Mouse (Mus musculus) B cell, adult (primary cell): Measurements from ENCODE around the gene Daw1. TPM values are rescaled to one million over a fixed set of nuclear protein-coding genes. Genes with fewer than 3 reads are reported as not detected.

Experiments used
- total RNA-seq: library from RNA; stranded (reverse); gene quantifications from 4 replicates; pipeline ENCODE4 v1.2.4, GENCODE M21; 2023; ENCODE audit not compliant: inconsistent age

Gene Daw1
- not detected in 4 replicates for total RNA-seq

DNA sequence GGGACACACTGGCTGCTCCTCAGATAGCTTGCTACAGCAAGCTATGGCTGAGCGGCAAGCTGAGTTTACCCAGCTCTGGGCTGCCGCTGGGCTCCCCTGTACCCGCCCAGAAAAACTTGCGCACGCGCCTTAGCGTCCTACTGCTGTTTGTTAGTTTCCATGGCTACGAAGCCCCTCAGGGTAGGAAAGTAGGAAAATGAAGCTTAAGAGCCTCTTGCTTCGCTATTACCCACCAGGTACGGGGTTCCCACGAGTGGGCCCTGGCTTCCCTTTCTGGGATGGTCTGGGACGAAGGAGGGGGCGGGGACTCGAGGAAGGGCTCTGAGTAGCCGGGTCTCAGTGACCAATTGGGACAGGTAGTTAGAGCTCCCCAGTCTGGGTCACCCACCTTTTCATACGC is at the start of gene Daw1:
Daw1 (plus strand) TSS at position 150 of the 400 bp plus-strand sequence.

DNA sequence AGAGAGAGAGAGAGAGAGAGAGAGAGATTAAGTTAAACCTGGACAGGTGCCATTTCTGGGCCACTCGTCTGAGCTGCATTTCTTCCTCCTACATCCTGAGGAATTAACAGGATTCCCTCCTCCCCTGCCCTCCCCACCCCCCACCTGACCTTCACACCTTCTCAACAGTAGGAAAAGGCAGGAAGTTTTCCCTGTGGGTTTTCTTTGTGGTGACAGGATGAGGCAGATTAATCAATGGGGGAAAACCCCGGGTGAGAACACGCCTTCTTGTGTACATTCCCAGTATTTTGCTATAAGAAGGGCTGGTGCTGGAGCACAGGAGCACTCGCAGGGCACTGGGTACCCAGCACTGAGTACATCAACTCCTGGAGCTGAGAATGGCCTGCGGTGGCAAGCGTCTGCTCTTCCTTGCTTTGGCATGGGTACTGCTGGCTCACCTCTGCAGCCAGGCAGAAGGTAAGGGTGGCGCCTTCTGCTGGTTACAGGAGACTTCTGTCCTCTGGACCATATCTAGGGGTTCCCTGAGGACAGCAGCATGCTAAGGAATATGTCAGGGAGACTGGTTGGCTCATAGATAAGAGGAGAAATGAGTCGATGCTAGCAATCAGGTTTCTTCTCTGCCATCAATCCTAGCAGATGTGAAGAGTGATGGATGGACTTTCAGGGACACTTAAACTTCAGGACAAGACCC is 43.0 kb upstream of the Daw1 start, which contains the start of gene Ccl20:
Ccl20 (plus strand) TSS at position 320 of the 691 bp plus-strand sequence.

Other genes with a start within 250 kb of the Daw1 start
- gene A030005L19Rik, start 246.4 kb upstream of the Daw1 start, total RNA-seq: 1.6 to 2.7 TPM (median 1.8 TPM) in 3 of 4 replicates, not detected in the other
- not detected in 4 replicates for gene A030014E15Rik, start 234.8 kb upstream of the Daw1 start, total RNA-seq
- gene Gm6217, start 228.4 kb upstream of the Daw1 start, total RNA-seq: not detected in 4 replicates
- gene A030003K21Rik, start 216.4 kb upstream of the Daw1 start, total RNA-seq: not detected in 4 replicates
- not detected in 4 replicates for gene Gm7544, start 203.7 kb upstream of the Daw1 start, total RNA-seq
- not detected in 4 replicates for gene Gm47955, start 199.5 kb upstream of the Daw1 start, total RNA-seq
- not detected in 4 replicates for gene Gm47959, start 159.2 kb upstream of the Daw1 start, total RNA-seq
- gene Slc19a3, start 121.3 kb upstream of the Daw1 start, total RNA-seq: not detected in 4 replicates
- not detected in 4 replicates for gene Krtap28-10, start 117.3 kb upstream of the Daw1 start, total RNA-seq
- gene Gm47969, start 114.8 kb upstream of the Daw1 start, total RNA-seq: not detected in 4 replicates
- gene A030005K14Rik, start 100.4 kb upstream of the Daw1 start, total RNA-seq: not detected in 4 replicates
- not detected in 4 replicates for gene Krtap28-13, start 98.8 kb upstream of the Daw1 start, total RNA-seq
- gene Ccl20, start 43.0 kb upstream of the Daw1 start, total RNA-seq: not detected in 4 replicates
- gene Sphkap, start 248.4 kb downstream of the Daw1 start, total RNA-seq: not detected in 4 replicates